Mouse (Mus musculus) limb, embryonic 14.5 days (tissue): Measurements from ENCODE around the gene Sgpp2. TPM values are rescaled to one million over a fixed set of nuclear protein-coding genes. Genes with fewer than 3 reads are reported as not detected.

ENCODE experiments used
- ATAC-seq: fragments of 200-750 bp; cut with Nextera tagmentation; 2 replicates; pipeline ENCODE4 v1.8.0; 2017; ENCODE audit warnings: low read depth, moderate number of reproducible peaks, moderate TSS enrichment; ENCODE audit not compliant: low FRiP score
- DNase-seq: peaks from one replicate; pipeline ENCODE4 v3.0.0-alpha.2; 2015; ENCODE audit warnings: low spot score
- H3K27ac ChIP-seq: fragments of 300-500 bp; sonication (generic); replicated peaks from 2 replicates; pipeline ENCODE4 v1.5.1; 2014; ENCODE audit warnings: low read depth, mild to moderate bottlenecking, low read length, moderate library complexity, mixed read lengths
- H3K27me3 ChIP-seq: fragments of 300-500 bp; sonication (generic); 2 replicates; pipeline ENCODE4 v1.6.1; 2014; ENCODE audit warnings: low read length, mixed read lengths; ENCODE audit not compliant: control insufficient read depth, insufficient read depth
- H3K36me3 ChIP-seq: fragments of 300-500 bp; sonication (generic); 2 replicates; pipeline ENCODE4 v1.6.1; 2014; ENCODE audit warnings: mild to moderate bottlenecking, low read length, moderate library complexity, mixed read lengths; ENCODE audit not compliant: control insufficient read depth, insufficient read depth
- H3K4me1 ChIP-seq: fragments of 300-500 bp; sonication (generic); 2 replicates; pipeline ENCODE4 v1.6.1; 2014; ENCODE audit warnings: antibody characterized with exemption, low read length, mixed read lengths; ENCODE audit not compliant: control insufficient read depth, insufficient read depth
- H3K4me2 ChIP-seq: fragments of 300-500 bp; sonication (generic); replicated peaks from 2 replicates; pipeline ENCODE4 v1.6.1; 2014; ENCODE audit warnings: low read depth, mild to moderate bottlenecking, low read length, moderate library complexity; ENCODE audit not compliant: severe bottlenecking
- H3K4me3 ChIP-seq: fragments of 300-500 bp; sonication (generic); replicated peaks from 2 replicates; pipeline ENCODE4 v1.5.1; 2014; ENCODE audit warnings: low read length
- H3K9ac ChIP-seq: fragments of 300-500 bp; sonication (generic); 2 replicates; pipeline ENCODE4 v1.6.1; 2014; ENCODE audit warnings: mild to moderate bottlenecking, low read depth, low read length, moderate library complexity; ENCODE audit not compliant: severe bottlenecking
- H3K9me3 ChIP-seq: fragments of 300-500 bp; sonication (generic); 2 replicates; pipeline ENCODE4 v1.6.1; 2016; ENCODE audit warnings: low read length; ENCODE audit not compliant: control insufficient read depth
- POLR2A ChIP-seq: fragments of 200-500 bp; IDR thresholded peaks from 2 replicates; pipeline ENCODE4 v1.8.0; 2012; ENCODE audit warnings: inconsistent platforms, mild to moderate bottlenecking, moderate library complexity, borderline replicate concordance; ENCODE audit not compliant: insufficient read depth, insufficient read length; ENCODE audit errors: extremely low read depth
- WGBS: fragments of 180-500 bp; shearing (Covaris S2); extraction: QIAGEN DNeasy Blood & Tissue Kit; methylation state at CpG from one replicate; pipeline ENCODE4 v1.1.7; 2014; 5-methylcytosine and 5-hydroxymethylcytosine counted together
- polyA plus RNA-seq, 2 experiments: library from polyadenylated mRNA; depleted of rRNA in 1 of 2; stranded (reverse) in 1 of 2; unstranded in 1 of 2; fragments of >200 nt; fragmentation: Nextera tagmentation in 1 of 2; extraction: Ambion mirVana in 1 of 2; gene quantifications; 2 replicates each; pipeline versions ENCODE4 v1.2.1 to v1.2.3; 2012 to 2014

Sgpp2 gene
- polyA plus RNA-seq, 2 experiments, result 0.55 to 0.69 TPM

DNA sequence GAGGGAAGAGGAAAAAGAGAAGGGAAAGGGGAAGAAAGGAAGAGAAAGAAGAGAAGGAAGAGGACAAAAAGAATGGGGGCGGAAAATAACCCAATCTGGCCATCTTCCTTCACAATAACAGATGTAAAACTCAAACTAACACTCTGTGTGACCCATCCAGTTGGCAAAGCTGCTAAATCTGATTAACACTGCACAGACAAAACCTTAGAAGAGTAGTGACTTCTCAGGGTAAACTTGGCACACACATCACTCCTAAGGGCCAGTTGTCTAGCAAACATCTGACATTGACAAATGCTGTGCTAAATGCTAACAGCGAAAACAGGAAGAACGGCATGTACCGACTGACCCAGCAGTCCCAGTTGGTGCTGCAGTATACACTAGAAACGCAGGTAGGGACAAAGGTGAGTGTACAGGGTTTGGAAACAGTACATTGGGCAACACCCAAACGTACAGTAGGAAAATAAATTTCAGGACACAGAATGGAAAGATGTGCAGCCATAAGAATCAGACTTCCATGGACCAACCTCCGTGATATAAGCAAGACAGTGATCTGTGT lies 10.4 kb upstream of the Sgpp2 start:
- Histone ChIP-seq H3K4me2 (no peak overlapping the region), H3K27ac (no peak overlapping the region), H3K36me3 (no peaks in the 10 kb centered on the region), H3K4me3 (no peak overlapping the region), H3K4me1 (no peaks in the 10 kb centered on the region), H3K27me3 (no peaks in the 10 kb centered on the region), H3K9me3 (no peaks in the 10 kb centered on the region), H3K9ac (no peak overlapping the region)
- TF ChIP-seq POLR2A, result no peak
- ATAC-seq (no peak), DNase-seq (no peak)
- 72% methylated on average over 7 of the region's 7 CpGs for WGBS

GRCm38 (mm10) chr1:78308688-78309087 lies 1.5 kb upstream of the Sgpp2 start:
- ATAC-seq (no peak), DNase-seq (no peak)
- Histone ChIP-seq H3K4me1 (peaks cover 15% of the 10 kb centered on the region), H3K9ac (no peak overlapping the region), H3K4me3 (no peak overlapping the region), H3K36me3 (no peaks in the 10 kb centered on the region), H3K9me3 (no peaks in the 10 kb centered on the region), H3K27ac (no peak overlapping the region), H3K4me2 (no peak overlapping the region), H3K27me3 (peaks cover 22% of the 10 kb centered on the region)
- TF ChIP-seq POLR2A, result no peak
- 86% methylated on average over 1 of the region's 1 CpGs for WGBS

DNA sequence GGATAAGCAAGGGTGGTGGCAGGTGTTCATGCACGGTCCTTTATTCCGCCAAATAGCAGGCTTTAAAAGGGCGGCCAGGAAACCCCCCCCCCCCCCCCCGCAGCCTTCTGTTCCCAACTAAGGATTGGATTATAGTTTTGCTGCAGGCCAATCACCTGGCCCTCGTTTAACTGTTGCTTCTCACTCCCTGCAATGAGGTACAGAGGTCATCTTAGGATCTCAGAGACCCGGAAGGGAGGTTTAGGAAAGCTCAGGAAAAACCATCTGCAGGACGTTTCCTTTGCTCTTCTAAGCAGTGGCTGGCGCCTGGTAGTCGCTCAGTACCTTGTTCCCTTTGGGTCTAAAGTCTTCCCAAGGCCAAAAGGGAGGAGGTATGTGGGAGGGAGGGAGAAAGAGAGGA lies 865 bp upstream of the Sgpp2 start:
- DNase-seq (no peak), ATAC-seq (no peak)
- H3K36me3 ChIP-seq, result no peaks in the 10 kb centered on the region
- peaks cover 15% of the 10 kb centered on the region for H3K4me1 ChIP-seq
- no peak overlapping the region for H3K27ac ChIP-seq
- H3K27me3 ChIP-seq, result peaks cover 22% of the 10 kb centered on the region
- WGBS, result under 1% methylated on average over 9 of the region's 9 CpGs
- no peaks in the 10 kb centered on the region for H3K9me3 ChIP-seq
- TF ChIP-seq POLR2A, result no peak
- H3K4me2 ChIP-seq, result no peak overlapping the region
- H3K4me3 ChIP-seq, result no peak overlapping the region
- H3K9ac ChIP-seq, result no peak overlapping the region

DNA sequence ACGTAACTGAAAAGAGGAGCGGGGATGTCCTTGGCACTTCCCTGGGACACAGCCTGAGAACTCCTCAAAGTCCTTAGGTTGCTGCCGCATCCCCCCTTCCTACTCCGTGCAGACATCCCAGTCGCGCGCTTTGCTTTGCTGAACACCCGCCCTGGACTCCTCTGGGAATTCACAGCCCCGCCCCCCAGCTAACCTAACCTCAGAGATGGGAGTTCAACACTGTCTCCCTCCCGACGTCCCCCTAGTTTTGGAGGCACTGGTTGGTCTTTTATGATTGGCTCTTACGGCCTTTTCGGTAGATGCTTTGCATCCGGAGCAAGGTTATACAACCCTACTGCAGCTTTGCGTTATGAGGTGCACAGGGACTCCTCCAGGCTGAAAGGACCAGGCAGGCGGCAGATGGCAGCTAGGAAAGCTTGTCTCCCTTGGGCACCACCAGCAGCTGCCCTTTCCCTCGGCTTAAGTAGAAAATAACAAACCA lies 756 bp downstream of the Sgpp2 start:
- 0% methylated on average over 17 of the region's 17 CpGs for WGBS
- no peak for ATAC-seq

DNA sequence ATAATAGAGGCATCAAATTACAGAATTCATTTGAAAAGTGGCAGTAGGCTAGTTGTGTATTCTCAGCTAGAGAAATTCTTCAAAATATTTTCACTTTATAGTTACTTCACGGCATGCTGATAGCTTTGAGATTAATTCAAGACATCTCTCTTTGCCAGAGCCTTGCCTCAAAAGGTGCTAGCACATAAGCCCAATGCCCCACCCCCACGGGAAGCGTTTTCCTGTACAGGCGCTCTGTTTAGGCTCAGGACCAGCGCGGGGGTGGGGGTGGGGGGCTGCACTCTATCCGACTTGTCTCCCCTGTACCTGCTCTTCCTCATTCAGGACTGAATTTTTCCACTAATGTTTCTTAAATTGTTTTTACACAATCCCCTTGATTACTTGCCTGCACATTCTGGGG lies 1.3 kb downstream of the Sgpp2 start:
- H3K9ac ChIP-seq, result no peak overlapping the region
- no peaks in the 10 kb centered on the region for H3K9me3 ChIP-seq
- H3K27me3 ChIP-seq, result peaks cover 22% of the 10 kb centered on the region
- TF ChIP-seq POLR2A, result no peak
- H3K4me2 ChIP-seq, result no peak overlapping the region; the same call in 1 of the 2 replicates
- DNase-seq (no peak), ATAC-seq (no peak)
- H3K4me1 ChIP-seq, result peaks cover 15% of the 10 kb centered on the region
- no peak overlapping the region for H3K4me3 ChIP-seq
- H3K36me3 ChIP-seq, result no peaks in the 10 kb centered on the region
- WGBS, result 1% methylated on average over 7 of the region's 7 CpGs
- H3K27ac ChIP-seq, result no peak overlapping the region

More for the DNA sequence above, 756 bp downstream of the Sgpp2 start:
- H3K9me3 ChIP-seq, result no peaks in the 10 kb centered on the region
- peaks cover 22% of the 10 kb centered on the region for H3K27me3 ChIP-seq
- peak overlapping the region; percentile 51 for H3K4me3 ChIP-seq
- peak overlapping the region; percentile 98 for H3K4me2 ChIP-seq
- no peak overlapping the region for H3K9ac ChIP-seq
- no peak overlapping the region for H3K27ac ChIP-seq
- H3K36me3 ChIP-seq, result no peaks in the 10 kb centered on the region
- H3K4me1 ChIP-seq, result peaks cover 15% of the 10 kb centered on the region
- no peak for TF ChIP-seq POLR2A
- DNase-seq, result peak; percentile 7

GRCm38 (mm10) chr1:78312917-78313316 lies 2.8 kb downstream of the Sgpp2 start:
- Histone ChIP-seq H3K27me3 (peaks cover 22% of the 10 kb centered on the region), H3K36me3 (no peaks in the 10 kb centered on the region), H3K4me3 (no peak overlapping the region), H3K27ac (no peak overlapping the region), H3K4me2 (no peak overlapping the region), H3K9me3 (no peaks in the 10 kb centered on the region), H3K9ac (no peak overlapping the region), H3K4me1 (peaks cover 15% of the 10 kb centered on the region)
- TF ChIP-seq POLR2A, result no peak
- WGBS, result 42% methylated on average over 4 of the region's 4 CpGs
- ATAC-seq (no peak), DNase-seq (no peak)
